Mouse (Mus musculus) adrenal gland, postnatal 10 days (tissue): ENCODE measurements around the gene Il19. TPM values are rescaled to one million over a fixed set of nuclear protein-coding genes. Genes with fewer than 3 reads are reported as not detected.

Experiments
- total RNA-seq, 2 experiments: library from RNA; stranded (reverse); gene quantifications; 2 replicates each; pipeline ENCODE4 v1.2.3; 2021

Gene Il19
- total RNA-seq, 2 experiments from 2014 or later, result not detected

Other genes with a start within 250 kb of the Il19 start
- not detected for gene Gm29427, start 224.3 kb downstream of the Il19 start, total RNA-seq
- gene Yod1, start 222.8 kb downstream of the Il19 start, total RNA-seq, result 1 to 10 TPM; 7.4 to 8.1 TPM
- gene Pfkfb2, start 210.9 kb downstream of the Il19 start, total RNA-seq, result 10 to 100 TPM; 16.1 to 22.1 TPM
- gene AA986860, start 208.1 kb downstream of the Il19 start, total RNA-seq, result 1 to 10 TPM; 2.1 to 2.3 TPM
- gene Fcamr, start 139.2 kb downstream of the Il19 start, total RNA-seq, result under 1 TPM; 0.15 to 0.24 TPM
- 1 to 10 TPM; 1.1 to 1.3 TPM for gene Pigr, start 113.4 kb downstream of the Il19 start, total RNA-seq
- gene Fcmr, start 74.4 kb downstream of the Il19 start, total RNA-seq, result 1 to 10 TPM; 3.4 to 4.1 TPM
- not detected for gene Il24, start 52.7 kb downstream of the Il19 start, total RNA-seq
- gene Il20, start 28.7 kb downstream of the Il19 start, total RNA-seq, result not detected
- gene Il10, start 79.7 kb upstream of the Il19 start, total RNA-seq, result not detected
- gene Mapkapk2, start 157.7 kb upstream of the Il19 start, total RNA-seq, result 100 to 1,000 TPM; 159 to 169 TPM
- gene Dyrk3, start 198.2 kb upstream of the Il19 start, total RNA-seq, result 1 to 10 TPM; 3.6 to 5.8 TPM
- gene Eif2d, start 213.1 kb upstream of the Il19 start, total RNA-seq, result 10 to 100 TPM; 40.3 to 50.5 TPM